Mouse (Mus musculus): ENCODE measurements around the gene Nmnat1. TPM values are rescaled to one million over a fixed set of nuclear protein-coding genes. Genes with fewer than 3 reads are reported as not detected.

Nmnat1 gene
- total and polyA plus RNA-seq, 3 experiments: 8.6 to 11.4 (median 10.9) TPM

GRCm38 (mm10) chr4:149504858-149505257 is 19.9 kb upstream of the Nmnat1 start:
- Histone ChIP-seq H3K4me2 (ENCODE audit: insufficient read depth, low read depth, poor library complexity, severe bottlenecking) (no peak overlapping the region), H3K79me2 (replicated peaks; ENCODE audit: control insufficient read depth, extremely low read depth, insufficient read depth, poor library complexity, severe bottlenecking) (no peaks in the 10 kb centered on the region), H3K27me3 (replicated peaks) (no peaks in the 10 kb centered on the region), H3K4me3 (replicated peaks in 1 of 3; ENCODE audit: low read depth in 2 of 3, low read length in 2 of 3, poor library complexity in 1 of 3) (no peak overlapping the region), H3K27ac (ENCODE audit: insufficient read depth, low read depth) (no peak overlapping the region), H3K9me3 (replicated peaks; ENCODE audit: low read length) (no peaks in the 10 kb centered on the region), H3K4me1 (ENCODE audit: control insufficient read depth in 1 of 2, insufficient read depth in 2 of 2) (peaks cover 0 to 7% of the 10 kb centered on the region in 2 experiments; a peak in 3 of 4 replicates), H3K36me3 (replicated peaks in 1 of 2; ENCODE audit: control insufficient read depth in 1 of 2, insufficient read depth in 1 of 2, low read length in 1 of 2) (peaks cover 17 to 33% of the 10 kb centered on the region in 2 experiments), H3K9ac (ENCODE audit: insufficient read depth, low read depth) (no peak overlapping the region)
- in situ Hi-C loops (cut with MboI; ENCODE audit: low pct_ligation_motif_present, low pct_unique_long_range_greater_than_20kb, low sequenced_read_pairs) (no loop called here), dilution Hi-C loops (cut with MboI; ENCODE audit: extremely low pct_ligation_motif_present, extremely low pct_unique_long_range_greater_than_20kb, low sequenced_read_pairs) (no loop called here)
- DNase-seq (ENCODE audit: extremely low read depth): no peak
- TF ChIP-seq TBP (conservative IDR thresholded peaks at IDR 0.05; ENCODE audit: low read depth, low read length) (no peak), ELF1 (IDR thresholded peaks at IDR 0.05; ENCODE audit: low read depth, low read length) (no peak), PAX5 (IDR thresholded peaks at IDR 0.05; ENCODE audit: low read length) (no peak), GABPA (IDR thresholded peaks at IDR 0.05; ENCODE audit: insufficient replicate concordance, low read depth, low read length) (no peak), ETS1 (conservative IDR thresholded peaks at IDR 0.05; ENCODE audit: low read depth, low read length) (no peak), NRF1 (IDR thresholded peaks at IDR 0.05; ENCODE audit: low read depth, low read length) (no peak), E2F4 (IDR thresholded peaks at IDR 0.05; ENCODE audit: insufficient replicate concordance, low read depth, low read length) (no peak), JUN (IDR thresholded peaks at IDR 0.05; ENCODE audit: insufficient read depth, low read depth, low read length) (no peak), UBTF (IDR thresholded peaks at IDR 0.05; ENCODE audit: low read depth, low read length) (no peak), CTCF (conservative IDR thresholded peaks at IDR 0.05 in 1 of 2, IDR thresholded peaks at IDR 0.05 in 1 of 2; ENCODE audit: low read depth in 2 of 2, low read length in 2 of 2) (no peak), ZNF384 (IDR thresholded peaks at IDR 0.05; ENCODE audit: low read depth, low read length) (no peak)

DNA sequence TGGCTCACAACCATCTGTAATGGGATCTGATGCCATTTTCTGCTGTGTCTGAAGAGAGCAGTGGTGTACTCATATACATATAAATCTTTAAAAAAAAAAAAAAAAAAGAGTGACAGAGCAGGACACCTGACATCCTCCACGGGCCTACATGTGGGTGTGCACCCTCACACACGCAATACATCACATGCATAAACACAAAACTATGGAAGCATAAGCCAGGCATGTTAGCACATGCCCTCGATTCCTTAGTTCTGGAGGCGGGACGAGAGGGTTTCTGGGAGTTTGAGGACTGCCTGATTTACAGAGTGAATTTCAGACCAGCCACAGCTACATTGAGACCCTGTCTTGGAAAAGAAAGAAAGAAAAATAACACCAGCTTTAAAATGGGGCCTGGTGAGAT is 19.4 kb upstream of the Nmnat1 start:
- in situ Hi-C loops (cut with MboI; ENCODE audit: low pct_ligation_motif_present, low pct_unique_long_range_greater_than_20kb, low sequenced_read_pairs) (no loop called here), dilution Hi-C loops (cut with MboI; ENCODE audit: extremely low pct_ligation_motif_present, extremely low pct_unique_long_range_greater_than_20kb, low sequenced_read_pairs) (no loop called here)
- Histone ChIP-seq H3K36me3 (replicated peaks in 1 of 2; ENCODE audit: control insufficient read depth in 1 of 2, insufficient read depth in 1 of 2, low read length in 1 of 2) (peaks cover 20 to 38% of the 10 kb centered on the region in 2 experiments), H3K4me1 (ENCODE audit: control insufficient read depth in 1 of 2, insufficient read depth in 2 of 2) (peaks cover 0 to 7% of the 10 kb centered on the region in 2 experiments; a peak in 3 of 4 replicates), H3K4me2 (ENCODE audit: insufficient read depth, low read depth, poor library complexity, severe bottlenecking) (no peak overlapping the region), H3K27ac (ENCODE audit: insufficient read depth, low read depth) (no peak overlapping the region), H3K4me3 (replicated peaks in 1 of 3; ENCODE audit: low read depth in 2 of 3, low read length in 2 of 3, poor library complexity in 1 of 3) (no peak overlapping the region), H3K27me3 (replicated peaks) (no peaks in the 10 kb centered on the region), H3K9me3 (replicated peaks; ENCODE audit: low read length) (no peaks in the 10 kb centered on the region), H3K79me2 (replicated peaks; ENCODE audit: control insufficient read depth, extremely low read depth, insufficient read depth, poor library complexity, severe bottlenecking) (no peaks in the 10 kb centered on the region), H3K9ac (ENCODE audit: insufficient read depth, low read depth) (no peak overlapping the region)
- TF ChIP-seq JUND (conservative IDR thresholded peaks at IDR 0.05; ENCODE audit: low read depth, low read length): no peak
- TF ChIP-seq IRF4 (IDR thresholded peaks at IDR 0.05; ENCODE audit: low read depth, low read length): no peak
- TF ChIP-seq E2F4 (IDR thresholded peaks at IDR 0.05; ENCODE audit: insufficient replicate concordance, low read depth, low read length): no peak
- TF ChIP-seq RCOR1 (conservative IDR thresholded peaks at IDR 0.05; ENCODE audit: low read depth, low read length): no peak
- TF ChIP-seq NRF1 (IDR thresholded peaks at IDR 0.05; ENCODE audit: low read depth, low read length): no peak
- no peak for TF ChIP-seq CHD1 (IDR thresholded peaks at IDR 0.05; ENCODE audit: low read depth, low read length)
- TF ChIP-seq MXI1 (IDR thresholded peaks at IDR 0.05; ENCODE audit: low read depth, low read length): no peak
- TF ChIP-seq HCFC1 (IDR thresholded peaks at IDR 0.05; ENCODE audit: low read depth, low read length): no peak
- no peak for DNase-seq (ENCODE audit: extremely low read depth)

Measured in CH12.LX (cell line).